Mouse (Mus musculus): ENCODE results near the gene Clca3a2. TPM values are rescaled to one million over a fixed set of nuclear protein-coding genes. Genes with fewer than 3 reads are reported as not detected.
A peak's percentile ranks its signal among the peaks of the same experiment; 100 is the strongest.
"Not testable (repeated sequence)": the region's sequence is repeated elsewhere in the genome, so short reads cannot be mapped to it uniquely, and the experiment has no call there.

Gene Clca3a2
- under 1 TPM; 0.08 to 0.12 TPM for total RNA-seq (2021)
- long read RNA-seq, experiment 1: 0 reads
- long read RNA-seq, experiment 2: 0 reads

DNA sequence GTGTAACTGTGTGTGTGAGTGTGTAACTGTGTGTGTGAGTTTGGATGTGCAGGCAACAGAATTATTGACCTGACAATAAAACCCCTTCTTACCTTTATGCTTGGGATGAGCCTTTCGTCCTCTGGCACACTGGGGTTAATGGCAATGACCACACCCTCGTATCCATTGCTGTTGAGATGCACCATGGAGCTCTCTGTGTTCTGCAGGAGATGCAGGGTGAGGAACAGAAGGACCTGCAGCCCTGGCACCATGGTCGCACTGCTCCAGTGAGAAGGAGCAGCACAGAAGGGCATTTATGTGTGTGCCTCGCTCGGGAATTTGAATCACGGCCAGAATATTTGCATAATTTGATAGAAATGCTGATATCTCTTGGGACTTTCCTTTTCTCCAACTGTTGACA, at the start of gene Clca3a2:
TSS of gene Clca3a2 (minus strand) at position 276 of the 400 bp plus-strand sequence.
- DNase-seq: not testable (repeated sequence)

DNA sequence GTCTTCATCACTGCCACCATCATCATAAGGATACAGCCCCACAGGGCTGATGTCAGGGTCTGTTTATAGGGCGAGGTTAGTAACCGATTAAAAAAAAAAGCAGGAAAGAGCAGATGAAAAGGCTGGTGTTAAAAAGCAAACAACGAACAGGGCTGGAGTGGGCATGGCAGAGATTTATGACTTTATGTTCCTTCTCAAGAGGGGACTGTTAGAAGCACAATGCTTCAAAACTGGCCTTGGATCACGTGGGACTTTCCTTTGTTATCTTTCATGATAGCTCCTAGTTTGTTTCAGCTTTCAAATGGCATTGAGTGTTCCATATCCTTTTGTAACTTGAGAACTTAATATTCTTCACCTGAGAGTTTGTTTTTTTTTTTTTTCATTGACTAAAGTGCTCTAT, 30.3 kb upstream of the Clca3a2 start:
- no peak for DNase-seq

GRCm38 (mm10) chr3:144849014-144849556, 29.8 kb upstream of the Clca3a2 start, which contains the start of gene Clca3b:
Clca3b (minus strand) TSS chr3:144849357.
- not testable (repeated sequence) for DNase-seq

- no peak for DNase-seq
Observed at GRCm38 (mm10) chr3:144827257-144827656, 8.0 kb upstream of the Clca3a2 start.

GRCm38 (mm10) chr3:144825151-144825550, 5.9 kb upstream of the Clca3a2 start:
- DNase-seq: peak; percentile 63 to 87

DNA sequence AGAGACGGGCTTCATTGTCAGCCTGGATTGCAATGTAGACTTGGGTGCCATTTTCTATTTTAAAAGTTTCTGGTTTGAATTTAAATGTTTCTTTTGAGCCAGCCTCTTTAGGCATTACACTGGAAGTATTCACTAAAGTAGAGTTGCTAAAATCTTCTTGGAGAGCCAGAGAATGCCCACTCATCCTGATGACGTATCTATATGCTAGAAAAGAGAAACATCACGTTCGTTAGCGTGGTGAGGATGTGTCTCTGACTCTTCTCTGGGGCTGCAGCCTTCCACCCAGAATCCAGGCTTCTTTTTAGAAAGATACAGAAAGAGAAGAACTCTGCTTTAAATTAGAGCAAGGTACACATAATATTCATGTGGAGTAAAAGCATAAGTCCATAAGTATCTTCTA, 4.0 kb upstream of the Clca3a2 start:
- no peak for DNase-seq

DNA sequence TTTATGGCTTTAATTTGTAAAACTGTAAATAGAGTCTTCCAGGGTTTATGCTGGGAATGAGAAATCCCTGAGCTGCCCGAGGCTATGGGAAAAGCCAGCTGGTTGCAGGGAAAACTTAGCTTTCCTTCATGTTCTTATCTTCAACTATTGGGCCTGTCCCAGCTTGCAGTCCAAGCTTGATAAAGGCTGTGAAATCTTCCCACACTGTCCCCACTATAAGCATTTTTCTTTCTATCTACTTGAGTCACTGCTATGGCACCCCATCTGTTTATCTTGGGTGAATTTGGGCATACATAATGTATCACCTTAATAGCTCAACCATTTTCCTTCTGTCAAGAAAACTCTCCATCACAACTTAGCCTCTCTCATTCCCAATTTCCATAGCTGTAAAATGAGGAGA, 1.3 kb upstream of the Clca3a2 start:
- peak in 1 of 2 experiments; percentile 2 for DNase-seq

DNA sequence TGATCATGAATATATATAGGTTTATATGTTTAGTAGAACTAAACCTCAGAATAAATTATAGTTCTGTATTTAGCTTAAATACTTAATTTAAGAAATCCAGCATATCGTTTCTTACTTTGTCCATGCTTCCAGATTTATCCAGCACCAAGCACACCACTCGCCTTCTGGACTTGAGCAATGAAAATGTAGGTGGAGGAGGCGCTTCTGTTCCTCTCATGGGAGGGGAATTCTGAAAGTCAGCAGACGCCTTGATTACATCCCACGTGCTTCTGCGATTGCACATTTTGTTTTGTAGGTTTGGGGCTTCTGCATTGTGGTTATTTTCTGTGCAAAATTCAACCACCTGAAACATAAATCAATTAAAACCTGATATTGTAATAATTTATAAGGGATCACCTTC, 6.0 kb downstream of the Clca3a2 start:
- not testable (repeated sequence) for DNase-seq

- no peak for DNase-seq
Observed at GRCm38 (mm10) chr3:144811821-144812220, 7.5 kb downstream of the Clca3a2 start.

GRCm38 (mm10) chr3:144808153-144808925, 11.0 kb downstream of the Clca3a2 start:
- not testable (repeated sequence) for DNase-seq

GRCm38 (mm10) chr3:144806626-144807025, 12.7 kb downstream of the Clca3a2 start:
- not testable (repeated sequence) for DNase-seq

DNA sequence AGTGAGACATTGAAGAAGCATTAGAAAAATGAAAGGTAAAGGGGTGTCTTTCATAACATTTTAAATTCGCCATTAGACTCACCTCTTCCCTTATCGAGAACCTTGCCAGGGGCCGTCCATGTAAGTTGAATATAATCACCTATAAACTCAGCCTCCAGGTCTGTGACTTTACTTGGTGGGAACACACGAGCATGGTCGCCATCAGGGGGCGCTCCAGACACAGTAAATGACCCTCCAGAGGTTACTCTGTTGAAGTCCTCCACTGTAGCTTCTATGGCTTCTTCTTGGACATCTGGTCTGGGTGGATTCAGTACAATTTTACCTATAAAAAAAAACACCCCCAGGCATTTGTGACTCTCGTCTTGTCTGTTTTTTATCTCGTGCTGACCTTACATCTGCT, 17.4 kb downstream of the Clca3a2 start:
- peak; percentile 4 to 36 for DNase-seq

DNA sequence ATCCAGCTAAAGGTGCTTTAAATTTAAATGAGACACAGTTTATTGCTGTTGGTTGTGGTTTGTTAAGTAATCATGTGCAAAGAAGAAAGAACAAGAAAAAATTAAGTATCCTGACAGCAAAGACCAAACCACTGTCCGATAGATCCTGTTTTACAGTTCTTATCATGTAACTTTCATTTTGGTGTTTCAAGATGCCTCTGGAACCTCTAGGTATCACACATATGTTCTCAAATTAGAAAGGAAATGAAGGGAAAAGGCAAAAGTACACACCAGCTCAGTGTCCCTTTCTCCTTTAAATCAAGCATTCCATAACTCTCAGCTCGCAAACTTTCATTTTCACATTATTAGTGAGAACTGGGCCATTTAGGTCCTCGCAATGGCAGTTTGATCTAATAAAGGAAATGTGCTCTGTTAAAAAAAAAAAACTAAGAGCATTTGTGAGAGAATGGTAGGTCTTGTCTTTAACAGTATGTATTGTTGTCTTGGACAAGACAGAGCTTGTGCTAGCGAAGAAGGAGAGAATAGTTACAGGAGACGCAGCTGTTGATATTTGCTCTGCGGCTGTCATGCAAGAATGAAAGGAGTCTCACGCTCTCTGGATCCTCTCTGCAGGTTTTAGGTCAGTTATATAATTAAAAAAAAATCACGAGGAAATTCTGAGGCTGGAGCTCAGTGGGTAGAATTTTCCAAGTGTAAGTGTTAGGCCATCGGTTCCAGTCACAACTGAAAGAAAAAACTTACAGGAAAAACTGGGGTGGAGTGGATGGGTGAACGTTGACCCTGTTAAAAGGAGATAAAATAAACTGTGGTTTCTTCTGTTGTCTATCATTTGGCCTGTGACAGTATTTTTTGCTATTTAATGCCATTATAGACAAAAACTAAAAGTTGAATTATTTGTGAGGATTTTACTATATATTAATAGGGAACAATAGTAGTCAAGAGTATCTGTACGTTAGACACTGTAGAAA, 33.8 kb downstream of the Clca3a2 start:
- DNase-seq: no peak

- DNase-seq: no peak
Observed at GRCm38 (mm10) chr3:144765161-144765560, 54.1 kb downstream of the Clca3a2 start.

- no peak for DNase-seq
Observed at GRCm38 (mm10) chr3:144761454-144761853, 57.8 kb downstream of the Clca3a2 start.

- DNase-seq: peak; percentile 13 to 15
Observed at GRCm38 (mm10) chr3:144760592-144761309, 58.5 kb downstream of the Clca3a2 start, which contains the start of gene Clca3a1. Clca3a1 (minus strand) TSS chr3:144760977.

GRCm38 (mm10) chr3:144759719-144760118, 59.6 kb downstream of the Clca3a2 start:
- no peak for DNase-seq

- not testable (repeated sequence) for DNase-seq
Observed at GRCm38 (mm10) chr3:144756103-144756502, 63.2 kb downstream of the Clca3a2 start.

GRCm38 (mm10) chr3:144753120-144753519, 66.2 kb downstream of the Clca3a2 start:
- DNase-seq: peak in 1 of 2 experiments; percentile 11

DNA sequence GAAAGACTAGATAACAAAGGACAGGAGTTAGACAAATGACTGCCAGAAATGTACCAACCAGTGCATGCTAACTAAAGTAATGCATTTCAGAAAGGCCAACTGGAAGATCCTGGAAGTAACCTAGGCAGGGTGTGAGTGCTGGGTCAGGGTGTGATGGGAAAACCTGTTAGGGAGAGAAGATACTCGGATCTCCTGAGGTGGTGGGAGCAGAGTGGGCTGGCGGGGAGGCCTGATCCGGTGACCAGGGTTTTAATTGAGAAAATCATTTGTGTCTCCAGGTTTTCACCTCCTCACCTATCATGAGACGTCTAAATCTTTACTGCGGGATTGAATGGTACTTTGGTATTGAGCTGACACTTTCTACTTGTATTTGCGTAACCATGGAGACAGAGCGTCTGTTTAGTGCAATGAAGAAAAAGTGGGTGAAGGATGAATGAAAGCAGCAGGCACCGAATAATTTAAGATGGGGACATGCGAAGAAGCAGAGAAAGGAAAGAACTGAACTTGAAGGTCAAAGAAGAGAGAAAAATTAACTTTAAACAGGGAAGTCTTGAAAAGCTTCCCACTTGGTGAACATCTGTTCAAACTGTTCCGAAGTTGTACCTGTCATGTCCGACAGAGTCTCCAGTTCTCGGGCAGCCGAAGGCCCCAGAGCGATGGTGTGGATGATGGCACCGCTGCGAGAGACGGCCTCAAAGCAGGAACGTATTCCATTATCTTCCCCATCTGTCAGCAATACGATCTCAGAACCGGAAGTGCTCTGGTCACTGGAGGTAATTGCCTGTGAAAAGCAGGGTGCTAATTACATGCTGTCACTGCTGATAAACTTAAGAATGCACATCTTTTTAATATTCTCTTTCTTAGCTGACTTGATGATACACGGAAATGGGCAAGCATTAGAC, 70.0 kb downstream of the Clca3a2 start:
- not testable (repeated sequence) for DNase-seq

All from heart, adult 18-20 months (tissue).